Mouse (Mus musculus) midbrain, embryonic 10.5 days (tissue): Measurements from ENCODE around the gene Haus7. TPM values are rescaled to one million over a fixed set of nuclear protein-coding genes. Genes with fewer than 3 reads are reported as not detected.
A peak's percentile ranks its signal among the peaks of the same experiment; 100 is the strongest.

Source experiments
- DNase-seq: peaks from one replicate; pipeline ENCODE4 v3.0.0-alpha.2; 2017; ENCODE audit warnings: low spot score
- H3K27ac ChIP-seq: fragments of 300-500 bp; sonication (generic); replicated peaks from 2 replicates; pipeline ENCODE4 v1.5.1; 2016; ENCODE audit warnings: mild to moderate bottlenecking
- H3K27me3 ChIP-seq: fragments of 300-500 bp; sonication (generic); 2 replicates; pipeline ENCODE4 v1.6.1; 2016; ENCODE audit warnings: low read depth, mild to moderate bottlenecking; ENCODE audit not compliant: poor library complexity, severe bottlenecking
- H3K36me3 ChIP-seq: fragments of 300-500 bp; sonication (generic); 2 replicates; pipeline ENCODE4 v1.6.1; 2016; ENCODE audit warnings: mild to moderate bottlenecking, moderate library complexity
- H3K4me1 ChIP-seq: fragments of 300-500 bp; sonication (generic); 2 replicates; pipeline ENCODE4 v1.6.1; 2016
- H3K4me3 ChIP-seq: fragments of 300-500 bp; sonication (generic); 2 replicates; pipeline ENCODE4 v1.5.1; 2016; ENCODE audit warnings: mild to moderate bottlenecking, moderate library complexity
- H3K9me3 ChIP-seq: fragments of 300-500 bp; sonication (generic); replicated peaks from 2 replicates; pipeline ENCODE4 v1.6.1; 2016; ENCODE audit warnings: mild to moderate bottlenecking
- WGBS: fragments of 180-500 bp; shearing (Covaris S2); methylation state at CpG from one replicate; pipeline ENCODE4 v1.1.7; 2016; 5-methylcytosine and 5-hydroxymethylcytosine counted together
- polyA plus RNA-seq: library from polyadenylated mRNA; unstranded; fragments of >200 nt; fragmentation: Nextera tagmentation; extraction: Ambion mirVana; gene quantifications from 2 replicates; pipeline ENCODE4 v1.2.1, GENCODE M21; 2016

Haus7 gene
- polyA plus RNA-seq, 1 experiment from 2014 or later: 85.0 TPM

GRCm38 (mm10) chrX:73479656-73480055, 20.8 kb upstream of the Haus7 start:
- Histone ChIP-seq H3K27me3 (peaks cover 87% of the 10 kb centered on the region), H3K27ac (no peak overlapping the region)

GRCm38 (mm10) chrX:73477500-73477899, 18.7 kb upstream of the Haus7 start:
- no peak for DNase-seq
- Histone ChIP-seq H3K4me3 (no peak overlapping the region), H3K36me3 (no peaks in the 10 kb centered on the region), H3K9me3 (no peaks in the 10 kb centered on the region), H3K27me3 (peaks cover 81% of the 10 kb centered on the region), H3K4me1 (peaks cover 7% of the 10 kb centered on the region; the same call in 1 of the 2 replicates), H3K27ac (no peak overlapping the region)
- 80% methylated on average over 2 of the region's 2 CpGs for WGBS

More at GRCm38 (mm10) chrX:73479656-73480055, 20.8 kb upstream of the Haus7 start:
- Histone ChIP-seq H3K4me3 (no peak overlapping the region), H3K36me3 (no peaks in the 10 kb centered on the region), H3K9me3 (no peaks in the 10 kb centered on the region), H3K4me1 (peaks cover 8% of the 10 kb centered on the region; the same call in 1 of the 2 replicates)
- DNase-seq: no peak

- Histone ChIP-seq H3K27me3 (peaks cover 84% of the 10 kb centered on the region), H3K9me3 (no peaks in the 10 kb centered on the region), H3K4me1 (peaks cover 7% of the 10 kb centered on the region; the same call in 1 of the 2 replicates), H3K36me3 (no peaks in the 10 kb centered on the region), H3K4me3 (no peak overlapping the region), H3K27ac (no peak overlapping the region)
- WGBS: 85% methylated on average over 2 of the region's 2 CpGs
- DNase-seq: peak; percentile 22
Observed at GRCm38 (mm10) chrX:73476621-73477020, 17.8 kb upstream of the Haus7 start.

GRCm38 (mm10) chrX:73475658-73476256, 16.9 kb upstream of the Haus7 start:
- DNase-seq: no peak
- Histone ChIP-seq H3K27me3 (peaks cover 85% of the 10 kb centered on the region), H3K36me3 (no peaks in the 10 kb centered on the region), H3K4me1 (peaks cover 7% of the 10 kb centered on the region; the same call in 1 of the 2 replicates), H3K4me3 (no peak overlapping the region), H3K27ac (no peak overlapping the region), H3K9me3 (no peaks in the 10 kb centered on the region)
- 77% methylated on average over 1 of the region's 1 CpGs for WGBS

GRCm38 (mm10) chrX:73474340-73475165, 15.7 kb upstream of the Haus7 start:
- peak overlapping the region; percentile 49; the same call in 1 of the 2 replicates for H3K27ac ChIP-seq
- H3K9me3 ChIP-seq: no peaks in the 10 kb centered on the region
- peaks cover 7% of the 10 kb centered on the region; the same call in 1 of the 2 replicates for H3K4me1 ChIP-seq
- H3K36me3 ChIP-seq: no peaks in the 10 kb centered on the region
- WGBS: 60% methylated on average over 12 of the region's 12 CpGs
- peaks cover 85% of the 10 kb centered on the region for H3K27me3 ChIP-seq
- DNase-seq: no peak
- H3K4me3 ChIP-seq: no peak overlapping the region

GRCm38 (mm10) chrX:73471764-73472163, 12.9 kb upstream of the Haus7 start:
- no peak for DNase-seq
- Histone ChIP-seq H3K27ac (no peak overlapping the region), H3K9me3 (no peaks in the 10 kb centered on the region), H3K27me3 (peaks cover 87% of the 10 kb centered on the region), H3K4me1 (peaks cover 7% of the 10 kb centered on the region; the same call in 1 of the 2 replicates), H3K4me3 (no peak overlapping the region), H3K36me3 (no peaks in the 10 kb centered on the region)
- 89% methylated on average over 3 of the region's 3 CpGs for WGBS

- H3K27ac ChIP-seq: no peak overlapping the region
- H3K4me1 ChIP-seq: no peaks in the 10 kb centered on the region
- no peaks in the 10 kb centered on the region for H3K9me3 ChIP-seq
- no peak overlapping the region for H3K4me3 ChIP-seq
- no peak for DNase-seq
- H3K36me3 ChIP-seq: no peaks in the 10 kb centered on the region
- 75% methylated on average over 1 of the region's 1 CpGs for WGBS
- H3K27me3 ChIP-seq: peaks cover 71% of the 10 kb centered on the region
Observed at GRCm38 (mm10) chrX:73468752-73469151, 9.9 kb upstream of the Haus7 start.

GRCm38 (mm10) chrX:73468330-73468729, 9.5 kb upstream of the Haus7 start:
- 70% methylated on average over 3 of the region's 3 CpGs for WGBS
- H3K27ac ChIP-seq: no peak overlapping the region
- H3K27me3 ChIP-seq: peaks cover 68% of the 10 kb centered on the region

GRCm38 (mm10) chrX:73467446-73468241, 8.8 kb upstream of the Haus7 start:
- 74% methylated on average over 5 of the region's 5 CpGs for WGBS
- DNase-seq: peak; percentile 15
- H3K27ac ChIP-seq: no peak overlapping the region

More at GRCm38 (mm10) chrX:73468330-73468729, 9.5 kb upstream of the Haus7 start:
- no peak for DNase-seq
- Histone ChIP-seq H3K36me3 (no peaks in the 10 kb centered on the region), H3K9me3 (no peaks in the 10 kb centered on the region), H3K4me3 (no peak overlapping the region), H3K4me1 (no peaks in the 10 kb centered on the region)

GRCm38 (mm10) chrX:73465483-73466186, 6.8 kb upstream of the Haus7 start:
- Histone ChIP-seq H3K36me3 (no peaks in the 10 kb centered on the region), H3K4me1 (no peaks in the 10 kb centered on the region), H3K4me3 (no peak overlapping the region), H3K27me3 (peaks cover 46% of the 10 kb centered on the region), H3K9me3 (no peaks in the 10 kb centered on the region), H3K27ac (no peak overlapping the region)
- 75% methylated on average over 9 of the region's 9 CpGs for WGBS
- no peak for DNase-seq

More at GRCm38 (mm10) chrX:73467446-73468241, 8.8 kb upstream of the Haus7 start:
- no peaks in the 10 kb centered on the region for H3K4me1 ChIP-seq
- peaks cover 66% of the 10 kb centered on the region for H3K27me3 ChIP-seq
- H3K36me3 ChIP-seq: no peaks in the 10 kb centered on the region
- H3K9me3 ChIP-seq: no peaks in the 10 kb centered on the region
- no peak overlapping the region for H3K4me3 ChIP-seq

- no peaks in the 10 kb centered on the region for H3K9me3 ChIP-seq
- no peak overlapping the region for H3K4me3 ChIP-seq
- H3K27ac ChIP-seq: no peak overlapping the region
- no peak for DNase-seq
- H3K4me1 ChIP-seq: peaks cover 7% of the 10 kb centered on the region
- no peaks in the 10 kb centered on the region for H3K36me3 ChIP-seq
- WGBS: 79% methylated on average over 4 of the region's 4 CpGs
- H3K27me3 ChIP-seq: no peaks in the 10 kb centered on the region
Observed at GRCm38 (mm10) chrX:73460792-73461191, 1.9 kb upstream of the Haus7 start.

- WGBS: 27% methylated on average over 2 of the region's 2 CpGs
- peak; percentile 44 for DNase-seq
- Histone ChIP-seq H3K27me3 (peaks cover 8% of the 10 kb centered on the region), H3K9me3 (no peaks in the 10 kb centered on the region), H3K27ac (no peak overlapping the region), H3K36me3 (peaks cover 17% of the 10 kb centered on the region), H3K4me3 (no peak overlapping the region), H3K4me1 (no peaks in the 10 kb centered on the region)
Observed at GRCm38 (mm10) chrX:73451949-73452348, 6.9 kb downstream of the Haus7 start.
